Mouse (Mus musculus) cerebral cortex, adult 2 months (tissue): Measurements from ENCODE around the gene Cyp3a11.

ENCODE experiments used
- WGBS: fragments of 180-500 bp; shearing (Covaris S2); methylation state at CpG from one replicate; pipeline ENCODE4 v1.1.7; 2018; 5-methylcytosine and 5-hydroxymethylcytosine counted together

The Cyp3a11 gene

GRCm38 (mm10) chr5:145879688-145880087 is at the start of gene Cyp3a11:
Gene Cyp3a11, minus strand, starts transcription at chr5:145879964.
- 77% methylated on average over 3 of the region's 3 CpGs for WGBS

- WGBS, result 81% methylated on average over 2 of the region's 2 CpGs
These were observed 27.2 kb upstream of the Cyp3a11 start for GRCm38 (mm10) chr5:145906937-145907336.

DNA sequence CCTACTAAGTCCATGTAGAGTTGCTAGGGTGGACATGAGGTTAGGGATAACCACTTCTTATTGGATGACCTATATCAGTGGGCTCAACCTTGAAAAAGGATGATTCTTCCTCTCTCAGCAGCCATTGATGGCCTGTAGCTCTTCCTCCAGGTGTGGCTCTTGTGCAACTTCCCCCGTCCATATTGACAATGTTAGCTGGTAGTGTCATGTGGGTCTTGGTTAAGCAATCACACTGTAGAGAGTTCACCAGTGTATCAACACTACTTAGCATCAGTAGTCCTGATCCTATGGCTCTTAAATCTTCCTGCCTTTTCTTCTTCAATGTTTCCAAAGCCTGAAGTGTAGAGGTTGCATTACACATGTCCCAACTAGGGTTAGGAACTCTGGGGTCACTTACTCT is 24.8 kb upstream of the Cyp3a11 start:
- 90% methylated on average over 1 of the region's 1 CpGs for WGBS

- WGBS, result 95% methylated on average over 1 of the region's 1 CpGs
These were observed 23.6 kb upstream of the Cyp3a11 start for GRCm38 (mm10) chr5:145903349-145903748.

GRCm38 (mm10) chr5:145900436-145900990 is 20.7 kb upstream of the Cyp3a11 start:
- 51% methylated on average over 2 of the region's 2 CpGs for WGBS

DNA sequence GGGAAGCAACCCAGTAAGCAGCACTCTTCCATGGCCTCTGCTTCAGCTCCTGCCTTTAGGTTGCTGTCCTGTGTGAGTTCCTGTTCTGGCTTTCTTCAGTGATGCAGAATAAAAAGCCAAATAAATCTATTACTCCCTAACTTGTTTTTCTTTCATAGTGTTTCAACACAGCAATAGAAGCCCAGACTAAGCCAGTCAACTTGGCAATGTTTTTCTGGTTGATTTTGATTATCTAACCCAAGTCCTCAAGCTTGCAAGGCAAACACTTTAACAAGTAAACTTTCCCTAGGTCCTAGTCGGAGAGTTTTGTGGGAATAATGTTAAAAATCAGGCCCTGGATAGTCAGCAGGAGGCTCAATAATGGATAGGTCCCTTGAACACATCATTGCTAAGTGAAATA is 17.5 kb upstream of the Cyp3a11 start:
- 61% methylated on average over 1 of the region's 1 CpGs for WGBS

DNA sequence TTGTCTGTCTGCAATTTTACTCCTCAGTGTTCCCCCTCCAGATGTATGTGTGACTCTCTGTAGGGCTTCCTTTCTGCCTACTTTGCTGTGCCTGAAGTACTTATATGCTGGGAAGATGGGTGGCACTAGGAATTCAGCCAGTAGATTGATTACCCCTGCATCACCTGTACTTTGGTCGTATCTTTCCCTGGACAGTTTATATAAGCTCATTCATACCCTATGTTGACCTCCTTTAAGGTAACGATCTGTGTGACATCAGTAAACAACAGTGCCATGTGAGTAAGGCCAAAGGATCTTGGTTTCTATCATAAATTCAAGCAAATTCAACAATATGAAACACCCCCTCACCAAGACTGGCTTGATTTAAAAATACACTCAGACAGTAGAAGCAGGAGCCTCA is 74.0 kb downstream of the Cyp3a11 start, which contains the start of gene Cyp3a44:
TSS of gene Cyp3a44 (minus strand) at position 79 of the 400 bp plus-strand sequence.
- 61% methylated on average over 2 of the region's 2 CpGs for WGBS
